Mouse (Mus musculus) retina, embryonic 14.5 days (tissue): ENCODE results near the gene Ski.

Source experiments
- DNase-seq: peaks from one replicate; pipeline ENCODE4 v3.0.0-alpha.2; 2015; ENCODE audit warnings: low spot score

The Ski gene

DNA sequence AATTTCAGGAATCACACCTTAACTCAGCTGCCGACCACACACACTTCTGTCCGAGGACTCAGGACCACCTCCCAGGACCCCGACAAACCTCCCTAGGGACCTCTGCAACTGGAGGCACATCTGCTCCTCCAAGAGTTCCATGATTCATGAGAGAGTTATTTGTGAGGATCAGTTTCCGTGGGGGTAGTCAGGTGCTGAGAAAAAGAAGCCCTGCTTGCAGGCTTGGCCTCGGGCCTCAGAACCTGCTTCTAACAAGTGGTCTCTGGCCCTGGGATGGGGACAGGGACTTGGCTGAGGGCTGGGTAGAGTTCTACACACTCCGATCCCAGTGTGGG, 72.5 kb downstream of the Ski start:
- no peak for DNase-seq

DNA sequence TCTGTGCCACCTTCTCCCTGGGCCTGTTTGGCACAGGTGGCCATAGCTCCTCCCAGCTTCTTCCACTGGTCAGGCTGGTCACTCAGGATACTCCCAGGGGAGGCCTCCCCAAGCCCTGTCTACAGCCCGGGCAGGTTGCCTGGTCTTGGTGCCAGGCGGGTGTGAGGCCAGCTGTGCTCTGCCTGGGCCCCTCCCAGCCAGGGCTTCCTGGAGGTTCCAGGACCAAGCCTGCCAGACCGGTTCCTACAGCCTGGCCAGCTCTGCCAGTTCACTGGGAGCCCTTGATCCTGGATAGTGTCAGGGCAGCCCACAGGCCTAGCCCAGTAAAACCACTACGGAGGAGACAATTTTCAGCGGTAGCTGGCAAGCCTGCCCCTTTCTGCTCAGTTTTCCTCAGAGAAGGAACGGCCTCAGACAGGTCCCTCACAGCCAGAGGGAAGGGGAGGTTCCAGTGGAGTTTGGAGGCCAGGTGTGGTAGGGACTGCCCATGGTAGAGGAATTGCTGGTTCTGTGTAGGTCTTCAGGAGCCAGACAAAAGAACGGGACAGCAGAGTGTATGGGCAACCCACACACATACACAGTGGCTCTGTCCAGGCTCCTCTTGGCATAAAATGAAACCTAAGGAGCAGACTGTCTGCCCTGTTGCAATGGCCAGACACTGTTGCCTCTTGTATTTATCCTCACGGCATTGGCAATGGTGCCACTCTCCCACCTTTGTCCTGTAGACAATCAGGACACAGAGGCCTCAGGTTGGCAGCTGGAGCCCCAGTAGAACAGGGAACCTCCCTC, 73.3 kb downstream of the Ski start:
- no peak for DNase-seq

DNA sequence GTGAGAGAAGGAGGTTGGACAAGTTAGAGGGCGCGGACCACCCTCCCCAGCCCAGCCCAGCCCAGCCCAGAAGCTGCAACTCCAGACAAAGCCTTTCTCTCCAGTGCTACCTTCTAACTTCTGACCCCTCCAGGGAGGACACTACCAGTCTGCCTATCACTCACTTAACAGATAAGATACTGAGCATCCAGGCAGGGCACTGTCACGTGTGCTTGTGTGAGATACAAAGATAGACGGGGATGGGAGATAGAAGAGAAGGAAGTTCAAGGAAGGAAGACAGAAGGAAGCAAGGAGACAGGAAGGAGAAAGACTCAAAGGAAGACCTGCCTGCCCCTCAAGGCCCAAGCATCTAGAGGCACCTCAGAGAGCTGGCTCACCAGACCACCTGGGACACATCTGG, 73.9 kb downstream of the Ski start:
- DNase-seq = no peak

DNA sequence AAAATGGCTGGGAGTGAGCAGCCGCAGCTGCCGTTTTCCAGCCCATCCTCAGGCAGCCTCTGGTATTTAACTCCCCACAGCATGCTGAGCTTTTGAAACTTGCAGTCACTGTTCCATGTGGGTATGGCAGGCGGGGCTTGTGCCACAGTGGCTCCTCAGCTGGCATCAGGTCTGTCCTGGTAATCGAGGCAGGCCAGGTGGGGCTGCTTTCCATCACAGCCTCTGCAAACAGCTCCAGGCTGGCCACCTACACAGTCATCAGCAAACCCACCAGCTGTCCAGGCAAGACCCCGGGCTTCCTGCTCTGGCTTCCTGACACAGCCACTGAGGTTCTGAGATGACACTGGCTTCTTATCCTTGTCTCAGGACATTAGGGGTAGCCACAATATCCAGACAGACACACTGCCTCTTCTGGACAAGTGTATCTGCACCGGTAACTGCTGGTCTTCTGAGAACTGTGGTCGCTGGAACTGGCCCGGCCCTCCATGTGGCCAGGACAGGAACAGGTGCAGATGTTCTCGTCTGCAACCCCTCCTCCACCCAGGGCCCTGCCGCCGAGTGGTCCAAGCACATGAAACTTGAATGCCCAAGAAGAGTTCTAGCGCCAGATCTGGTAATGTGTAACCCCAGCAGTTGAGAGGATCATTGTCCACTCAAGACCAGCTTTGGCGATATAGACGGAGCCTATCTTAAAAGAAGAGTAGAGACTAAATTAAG, 76.1 kb downstream of the Ski start:
- DNase-seq = no peak

DNA sequence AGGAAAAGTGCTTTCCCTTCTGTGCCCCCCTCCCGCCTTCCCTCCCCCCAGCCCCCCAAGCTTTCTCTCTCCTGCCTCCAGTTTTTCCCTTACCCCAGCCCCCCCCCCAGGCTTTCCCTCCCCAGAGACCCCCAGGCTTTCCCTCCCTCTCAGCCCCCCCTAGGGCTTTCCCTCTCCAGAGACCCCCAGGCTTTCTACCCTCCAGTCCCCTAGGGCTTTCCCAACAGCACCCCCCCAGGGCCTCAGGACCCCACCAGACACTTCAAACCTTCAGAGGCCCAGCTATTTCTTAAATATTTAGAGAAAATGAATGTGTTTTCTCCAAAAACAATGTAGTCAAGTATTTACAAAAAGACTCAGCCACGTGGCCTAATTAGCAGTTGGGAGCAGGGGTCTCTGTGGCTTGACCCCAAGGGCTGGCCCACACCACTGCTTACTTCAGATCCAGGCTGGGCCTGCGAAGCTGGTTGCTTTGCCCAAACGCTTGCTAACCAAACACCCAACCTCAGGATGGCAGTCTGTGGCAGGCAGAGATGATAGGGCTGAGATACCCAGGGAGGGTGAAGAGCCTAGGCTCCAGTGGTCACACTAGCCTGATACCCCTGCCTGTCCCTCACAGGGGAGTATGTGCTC, 77.7 kb downstream of the Ski start:
- DNase-seq = no peak

DNA sequence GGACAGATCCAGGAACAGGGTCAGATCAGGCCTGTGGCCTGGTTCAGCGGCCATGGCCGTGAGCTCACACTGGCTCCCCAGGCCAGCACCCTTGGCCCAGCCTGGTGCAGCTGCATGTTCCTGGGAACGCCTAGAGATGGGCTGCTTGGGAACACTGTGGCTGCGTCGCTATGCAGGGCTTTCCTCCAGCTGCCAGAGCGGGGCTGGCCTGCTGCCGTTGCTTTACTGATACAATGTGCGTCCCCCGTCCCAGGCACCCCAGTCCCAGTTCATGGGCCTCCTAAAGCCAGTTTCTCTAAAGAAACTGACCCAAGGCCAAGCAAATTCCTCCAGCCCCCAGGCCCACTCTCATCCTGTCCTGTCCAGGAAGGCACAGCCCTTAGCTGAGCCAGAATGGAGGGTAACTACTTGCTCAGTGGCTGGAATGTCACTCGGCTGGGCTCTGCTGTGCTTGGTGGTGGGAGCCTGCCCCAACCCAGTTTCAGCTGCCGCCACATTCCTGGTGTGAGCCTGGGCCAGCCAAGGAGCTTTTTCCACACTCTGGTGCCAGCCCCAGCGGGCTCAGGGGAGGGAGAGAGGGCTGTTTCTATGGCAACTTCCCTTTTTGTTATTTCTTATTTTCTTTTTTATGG, 78.4 kb downstream of the Ski start:
- peak; percentile 60 for DNase-seq

DNA sequence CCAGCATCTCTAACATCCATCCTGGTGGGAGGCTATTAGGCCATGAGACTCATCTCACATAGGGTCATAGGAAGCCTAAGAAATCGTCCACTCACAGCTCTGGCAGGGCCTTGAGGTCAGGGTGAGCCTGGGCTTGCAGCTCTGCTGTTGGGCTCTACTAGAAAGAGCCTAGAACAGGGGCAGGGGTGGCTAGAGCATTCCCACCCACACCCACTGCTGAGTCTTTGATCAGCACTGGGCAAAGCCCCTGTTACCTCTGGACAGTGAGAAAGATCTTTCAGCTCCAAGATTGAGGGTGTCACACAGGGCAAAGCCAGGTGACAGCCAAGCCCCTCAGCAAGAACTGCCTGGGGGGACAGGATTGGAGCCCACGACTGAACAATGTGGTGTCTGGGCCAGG, 79.0 kb downstream of the Ski start:
- DNase-seq = no peak

DNA sequence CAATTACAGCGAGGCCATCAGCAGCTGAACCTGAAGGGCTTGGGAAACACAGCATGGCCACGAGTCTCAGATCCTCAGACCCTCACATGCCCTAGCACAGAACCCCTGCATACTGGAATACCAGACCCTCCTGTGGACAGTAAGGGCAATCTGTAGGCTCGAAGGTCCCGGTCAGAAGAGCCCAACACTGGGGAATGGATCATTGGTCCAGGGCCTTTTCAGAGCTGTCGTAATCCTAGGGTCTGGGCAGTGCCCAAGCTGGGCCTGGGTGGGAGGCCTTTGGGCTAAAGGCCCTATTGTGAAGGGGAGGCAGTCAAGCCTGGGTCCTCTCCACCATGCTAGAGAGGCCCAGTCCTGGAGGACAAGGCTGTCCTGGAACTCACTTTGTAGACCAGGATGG, 79.6 kb downstream of the Ski start:
- no peak for DNase-seq

DNA sequence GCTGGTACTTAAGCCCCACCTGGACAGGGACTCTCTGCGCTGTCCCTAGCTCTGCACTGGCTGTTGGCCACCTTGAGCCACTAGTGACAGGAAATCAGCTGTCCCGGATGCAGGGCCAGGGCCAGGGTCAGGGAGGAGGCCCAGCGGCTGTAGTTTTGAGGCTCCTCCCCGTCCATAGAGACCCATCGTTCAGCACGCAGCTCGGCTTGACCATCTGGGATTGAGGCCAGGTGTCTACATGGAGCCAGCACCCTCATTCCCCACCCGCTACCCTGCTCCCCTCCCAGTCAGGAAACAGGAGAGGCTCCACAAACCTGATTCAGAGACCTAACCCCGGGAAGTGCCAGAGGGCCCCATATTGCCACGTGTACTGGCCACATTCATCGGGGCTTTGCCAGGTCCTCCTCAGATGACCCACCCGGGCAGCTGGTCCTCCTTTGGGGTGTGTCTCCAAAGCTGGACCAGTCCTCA, 81.6 kb downstream of the Ski start:
- DNase-seq = no peak

DNA sequence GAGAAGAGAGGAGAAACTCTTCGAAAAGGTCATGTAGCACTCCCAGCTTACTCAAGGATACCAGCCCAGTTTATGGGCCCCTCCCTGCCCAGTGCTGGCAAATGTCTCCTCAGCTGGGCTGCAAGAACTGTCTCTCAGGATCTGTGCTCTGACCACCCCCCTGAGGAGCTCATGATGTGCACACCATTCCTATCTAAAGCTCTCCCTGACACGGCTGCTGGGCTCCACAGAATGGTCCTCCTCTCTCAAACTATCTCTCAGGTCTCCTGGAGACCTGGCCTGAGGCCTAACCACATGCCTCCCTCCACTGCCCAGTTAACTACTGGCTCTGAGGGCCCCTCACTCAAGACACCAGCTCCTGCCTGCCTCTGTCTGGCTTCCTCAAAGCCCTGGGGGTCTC, 82.2 kb downstream of the Ski start:
- no peak for DNase-seq

DNA sequence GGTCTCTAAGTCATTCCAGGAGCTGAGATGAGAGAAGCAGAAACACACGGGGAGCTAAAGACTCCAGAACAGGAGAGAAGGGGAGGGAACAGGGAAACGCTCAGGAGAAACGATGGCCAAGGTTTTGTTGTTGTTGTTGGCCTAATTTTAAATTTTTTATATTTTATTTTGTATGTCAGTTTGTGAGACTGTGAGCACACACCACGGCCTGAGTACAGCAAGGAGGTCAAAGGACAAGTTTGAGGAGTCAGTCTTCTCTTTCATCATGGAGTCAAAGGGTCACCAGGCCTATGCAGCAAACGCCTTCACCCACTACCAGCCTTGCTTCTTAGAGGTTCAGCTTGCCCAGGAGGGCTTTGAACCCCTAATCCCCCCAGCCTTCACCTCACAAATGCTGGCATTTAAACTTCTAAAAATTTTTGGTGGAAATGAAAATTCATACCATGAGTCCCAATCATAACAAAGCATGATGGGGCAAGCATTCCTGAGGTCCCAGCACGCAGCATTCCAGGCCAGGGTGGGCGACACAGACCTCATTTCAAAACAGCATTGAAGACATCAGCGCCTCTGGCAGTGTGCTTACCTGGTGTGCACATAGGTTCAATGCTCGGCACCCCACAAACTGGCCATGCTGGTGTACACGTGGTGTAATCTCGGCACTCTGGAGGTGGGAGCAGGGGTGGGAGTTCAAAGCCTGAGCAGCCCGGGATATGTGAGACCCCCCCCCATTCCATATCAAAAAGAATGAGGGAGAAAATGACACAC, 82.9 kb downstream of the Ski start:
- no peak for DNase-seq

DNA sequence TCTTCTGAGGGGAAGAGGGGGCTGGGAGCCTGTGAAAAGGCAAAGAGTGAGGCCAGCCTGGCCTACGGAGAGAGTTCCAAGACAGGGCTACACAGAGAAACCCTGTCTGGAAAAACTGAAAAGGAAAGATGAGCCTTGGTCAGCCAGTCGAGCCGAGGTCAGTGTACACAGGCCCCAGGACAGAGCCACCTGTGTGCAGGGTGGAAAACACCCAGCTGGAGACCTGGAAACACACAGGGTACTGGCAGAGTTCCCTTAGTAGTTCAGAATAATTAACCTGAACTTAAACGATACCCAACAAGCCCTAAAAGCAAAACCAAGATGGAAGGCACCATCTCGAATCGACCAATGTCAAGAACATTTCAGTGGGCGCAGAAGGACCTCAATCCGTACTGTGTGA, 83.9 kb downstream of the Ski start:
- no peak for DNase-seq

DNA sequence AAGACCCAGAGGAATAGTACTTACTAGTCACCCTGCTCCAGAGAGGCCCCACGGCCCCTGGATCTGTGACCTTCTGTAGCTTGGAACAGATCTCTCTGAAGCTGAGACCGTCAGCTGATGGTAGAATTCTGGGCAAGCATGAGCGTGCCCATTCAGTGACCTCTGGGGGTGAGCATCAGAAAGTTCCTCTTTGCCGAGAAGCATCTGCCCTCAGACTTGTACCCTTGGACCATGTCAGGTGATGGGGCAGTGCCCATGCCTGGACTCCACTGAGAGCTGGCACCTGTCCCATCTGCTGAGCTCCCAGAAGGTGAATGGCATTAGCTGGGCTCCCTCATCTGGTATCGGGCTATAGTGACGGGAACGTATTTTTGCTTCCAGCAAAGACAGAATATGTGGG, 84.5 kb downstream of the Ski start:
- no peak for DNase-seq

DNA sequence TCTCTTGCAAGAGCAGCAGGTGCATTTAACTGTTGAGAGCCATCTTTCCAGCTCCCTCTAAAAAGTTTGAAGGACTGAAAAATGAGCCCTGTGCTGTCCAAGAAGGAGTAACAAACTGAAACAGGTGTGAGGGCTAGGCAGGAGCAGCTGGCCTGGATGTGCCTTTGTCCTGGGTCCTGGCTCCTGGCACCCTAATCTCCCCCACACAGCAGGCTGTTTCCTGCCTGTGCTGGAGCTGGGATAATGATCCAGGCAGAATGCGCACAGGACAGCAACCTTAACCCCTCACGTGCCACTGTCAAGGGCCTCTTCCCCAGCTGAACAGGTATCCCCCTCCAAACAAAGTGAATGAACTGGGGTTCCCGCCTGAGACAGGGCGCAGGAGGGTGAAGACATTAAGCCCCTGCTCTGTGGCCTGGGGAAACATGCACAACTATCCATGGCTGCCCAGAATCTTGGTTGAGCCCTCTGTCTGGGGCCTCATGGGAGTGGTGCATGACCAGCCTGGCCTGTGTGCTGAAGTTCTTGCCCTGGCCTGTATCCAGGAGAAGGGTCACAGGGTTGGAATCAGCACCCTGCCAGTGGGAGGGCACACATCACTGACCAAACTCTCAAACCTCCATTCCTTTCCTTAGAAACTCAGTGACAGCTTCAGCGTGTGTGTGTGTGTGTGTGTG, 86.3 kb downstream of the Ski start:
- DNase-seq = no peak

DNA sequence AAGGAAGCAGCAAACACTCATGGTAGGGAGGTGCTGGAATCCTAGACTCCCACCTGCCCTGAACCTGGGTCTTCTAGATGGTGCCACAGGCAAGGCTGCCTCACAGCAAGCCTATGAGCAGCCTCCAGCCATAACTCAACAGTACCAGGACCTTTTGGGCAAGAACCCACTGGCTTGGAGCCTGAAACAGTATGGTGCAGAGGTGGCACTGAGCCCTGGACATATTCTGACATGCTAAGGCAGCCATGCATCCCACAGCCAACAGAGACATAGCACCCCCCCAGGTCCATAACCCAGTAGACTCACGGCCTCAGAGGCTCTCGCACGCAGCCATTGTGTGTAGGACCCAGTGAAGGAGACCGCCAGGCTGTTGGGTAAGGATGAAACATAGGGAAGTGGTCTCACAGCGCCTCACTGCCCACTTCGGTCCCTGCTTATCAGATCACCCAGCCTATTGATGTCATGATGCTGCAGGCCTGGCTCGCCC, 87.7 kb downstream of the Ski start:
- no peak for DNase-seq

DNA sequence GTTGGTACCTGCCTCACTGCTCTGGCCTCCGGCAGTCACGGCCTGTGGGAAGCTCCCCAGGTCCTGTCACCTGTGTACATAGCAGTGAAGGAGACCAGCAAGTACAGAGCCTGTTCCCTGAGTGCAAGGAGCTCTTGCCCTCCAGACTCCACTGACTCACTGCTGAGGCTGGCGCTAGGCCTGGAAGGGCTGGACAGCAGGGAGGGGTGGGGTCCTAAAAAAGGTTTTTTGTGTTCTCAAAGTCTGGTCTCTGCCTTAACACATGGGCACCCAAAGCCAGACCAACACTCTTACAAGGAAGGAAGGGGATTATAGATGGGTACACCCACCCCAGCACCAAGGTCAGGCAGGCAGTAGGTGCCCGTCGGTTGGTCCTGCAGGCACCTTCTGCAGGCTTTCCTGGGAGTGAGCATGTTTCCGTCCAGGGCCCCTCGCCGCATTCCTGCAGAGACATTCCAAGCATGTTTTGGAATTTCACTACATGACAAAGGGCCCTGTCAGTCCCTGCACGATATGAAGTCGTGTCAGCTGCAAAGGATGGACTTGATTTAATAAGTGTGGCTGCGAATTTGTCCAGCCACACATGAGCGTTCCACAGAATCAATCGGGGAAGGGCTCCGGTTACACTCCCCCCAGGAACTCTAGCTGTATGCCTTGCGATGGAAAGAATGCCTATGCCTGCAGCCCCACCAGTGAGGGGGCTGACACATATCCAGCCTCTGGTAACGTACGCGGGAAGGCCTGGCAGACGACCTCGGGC, 88.6 kb downstream of the Ski start:
- DNase-seq = peak; percentile 48

DNA sequence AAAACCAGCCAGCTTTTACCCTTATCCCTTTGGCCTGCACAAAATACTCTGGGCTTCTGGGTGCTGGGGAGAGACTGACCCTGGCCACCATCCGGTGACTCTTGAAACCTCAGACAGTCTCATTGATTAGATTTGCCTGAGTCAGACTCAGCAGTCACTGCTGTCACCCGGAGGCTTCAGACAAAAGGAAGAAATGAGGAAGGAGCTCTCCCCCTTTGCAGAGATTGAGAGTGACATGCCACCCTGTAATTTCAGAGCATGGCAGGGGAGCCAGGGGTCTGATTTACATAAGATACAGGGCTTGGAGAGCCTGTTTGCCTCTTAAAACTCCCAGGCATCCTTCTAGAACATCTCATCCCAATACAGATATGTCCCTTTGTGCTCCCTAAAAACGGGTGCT, 89.2 kb downstream of the Ski start:
- no peak for DNase-seq

DNA sequence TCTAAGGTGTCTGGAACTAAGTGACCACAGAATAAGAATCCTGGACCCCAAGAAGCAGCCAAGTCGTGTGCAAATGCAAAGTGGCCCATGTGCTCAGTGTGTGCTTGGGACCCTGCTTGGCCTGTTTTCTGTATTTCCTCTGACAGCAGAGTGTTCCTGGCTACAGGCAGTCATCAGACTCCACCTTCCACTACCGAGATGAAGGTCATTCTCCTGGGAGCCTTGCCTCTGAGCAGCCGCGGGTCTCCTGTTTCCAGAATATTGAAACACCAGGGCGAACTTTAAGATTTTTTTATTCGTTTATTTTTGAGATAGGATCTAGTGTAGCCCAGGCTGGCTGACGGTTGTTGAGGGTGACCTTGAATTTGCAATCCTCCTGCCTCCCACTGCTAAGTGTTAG, 91.8 kb downstream of the Ski start:
- no peak for DNase-seq

DNA sequence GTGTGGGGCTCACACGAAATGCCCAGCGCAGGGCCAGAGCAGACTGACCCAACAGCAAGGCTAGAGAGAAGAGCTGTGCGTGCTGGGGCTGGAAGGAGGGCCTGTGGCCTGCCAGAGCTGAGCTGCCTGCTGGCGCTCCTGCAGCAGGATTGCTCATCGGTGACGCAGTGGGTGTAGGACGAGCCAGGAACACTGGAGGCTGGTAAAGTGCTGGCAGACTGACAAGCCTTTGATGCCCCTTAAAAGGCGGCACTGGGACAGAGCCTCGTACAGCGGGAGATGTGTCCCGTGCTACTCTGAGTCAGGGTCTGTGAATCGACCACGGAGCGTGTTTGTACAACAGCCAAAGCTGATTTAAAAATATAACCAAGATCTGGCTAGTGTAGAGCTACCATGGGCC, 92.4 kb downstream of the Ski start:
- DNase-seq = no peak

DNA sequence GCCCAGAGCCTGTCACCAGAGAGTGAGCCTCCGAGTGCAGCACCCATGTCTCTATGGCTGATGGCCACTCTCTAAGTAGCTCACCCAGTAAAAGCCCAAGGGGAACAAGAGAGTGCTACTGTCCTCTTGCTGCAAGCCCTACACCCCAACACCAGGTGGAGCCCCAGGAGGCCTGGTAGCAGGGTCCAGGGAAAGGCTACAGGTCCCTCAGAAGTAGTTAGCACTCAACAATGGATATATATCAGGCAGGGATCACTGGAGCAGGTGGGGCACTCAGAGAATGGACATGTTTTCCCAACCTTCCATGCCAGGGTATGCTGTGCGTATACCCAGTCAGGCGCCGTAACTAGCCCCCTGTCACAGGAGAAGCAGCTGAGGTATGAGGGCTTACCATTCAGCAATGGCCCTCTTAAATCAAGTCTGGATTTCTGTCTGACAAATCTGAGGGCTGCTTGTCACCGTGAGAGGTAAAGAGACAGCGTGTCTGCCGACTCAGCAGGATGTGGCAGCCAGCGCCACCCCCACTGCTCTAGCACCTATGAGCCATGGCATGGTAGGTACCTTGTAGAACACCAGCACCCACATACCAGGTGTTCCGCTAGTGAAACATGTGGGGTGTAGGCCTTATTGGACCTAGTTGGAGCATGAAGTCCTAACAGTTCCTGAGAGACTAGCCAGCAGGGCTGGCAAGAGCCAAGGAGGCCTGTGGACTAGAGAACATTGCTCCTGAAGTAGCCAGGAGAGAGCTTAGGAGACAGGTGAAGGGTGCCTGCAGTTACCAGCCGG, 93.1 kb downstream of the Ski start:
- no peak for DNase-seq
